Mouse (Mus musculus): ENCODE results near the gene Slc51a. TPM values are rescaled to one million over a fixed set of nuclear protein-coding genes. Genes with fewer than 3 reads are reported as not detected.

The Slc51a gene
- 0.08 and 0.21 TPM in 2 replicates for total RNA-seq (2012; rRNA removed)
- total RNA-seq (2014; rRNA removed) = not detected in 2 replicates
- polyA plus RNA-seq (2012; ENCODE audit: insufficient read length, low read depth) = 0.17 TPM in 1 of 2 replicates, not detected in the other

DNA sequence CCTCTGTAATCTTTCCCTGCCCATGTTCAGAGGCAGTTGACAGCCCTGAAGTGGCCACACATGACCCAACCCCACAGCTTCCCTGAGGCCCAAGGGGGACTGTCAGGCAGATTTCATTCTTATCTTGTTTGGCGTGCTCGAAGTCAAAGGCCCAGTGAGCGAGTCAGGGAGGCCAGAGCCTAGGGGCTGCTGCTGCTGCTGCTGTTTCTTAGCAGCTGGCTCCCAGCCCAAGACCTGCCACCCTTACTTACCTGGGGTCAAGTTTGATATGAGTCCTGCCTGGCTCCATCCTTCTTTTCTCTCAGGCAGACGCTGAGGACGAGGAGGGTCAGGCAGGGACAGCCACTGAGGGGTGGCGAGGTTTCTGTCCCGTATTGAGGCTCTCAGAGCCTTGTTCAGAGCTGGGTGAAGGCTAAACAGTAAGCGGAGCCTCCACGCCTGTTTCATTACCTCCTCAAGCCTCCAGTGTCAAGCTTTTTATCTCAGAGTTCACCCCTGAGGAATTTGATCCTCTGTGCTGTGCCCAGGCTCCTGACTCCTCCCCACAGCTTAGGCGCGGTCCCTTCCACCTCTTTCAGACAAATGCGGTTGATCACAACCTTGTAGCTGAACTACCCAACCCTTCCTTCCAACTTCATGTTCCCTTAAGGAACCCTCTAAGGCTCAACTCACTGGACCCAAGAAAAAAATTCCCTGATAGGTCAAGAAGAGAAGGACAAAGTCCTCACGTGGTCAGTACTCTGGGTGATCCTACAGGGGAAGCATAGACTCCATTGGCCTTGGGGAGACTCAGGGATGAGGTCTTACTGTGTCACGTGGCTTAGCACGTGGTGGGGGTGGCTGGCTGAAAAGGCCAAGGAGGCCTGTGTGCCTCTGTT lies at the start of gene Slc51a:
TSS of gene Slc51a (minus strand) at position 646 of the 878 bp plus-strand sequence.
- Histone ChIP-seq H3K36me3 (replicated peaks in 1 of 2; ENCODE audit: control insufficient read depth in 1 of 2, insufficient read depth in 1 of 2, low read length in 1 of 2) (no peaks in the 10 kb centered on the region), H3K9ac (ENCODE audit: insufficient read depth, low read depth) (no peak within 1 kb of the TSS), H3K79me2 (replicated peaks; ENCODE audit: control insufficient read depth, extremely low read depth, insufficient read depth, poor library complexity, severe bottlenecking) (no peaks in the 10 kb centered on the region), H3K4me3 (replicated peaks in 1 of 3; ENCODE audit: low read depth in 2 of 3, low read length in 2 of 3, poor library complexity in 1 of 3) (no peak within 1 kb of the TSS), H3K27ac (ENCODE audit: insufficient read depth, low read depth) (no peak within 1 kb of the TSS), H3K4me1 (ENCODE audit: control insufficient read depth in 1 of 2, insufficient read depth in 2 of 2) (peaks cover 0 to 10% of the 10 kb centered on the region in 2 experiments; a peak in 2 of 4 replicates), H3K4me2 (ENCODE audit: insufficient read depth, low read depth, poor library complexity, severe bottlenecking) (no peak within 1 kb of the TSS), H3K9me3 (replicated peaks; ENCODE audit: low read length) (no peaks in the 10 kb centered on the region), H3K27me3 (replicated peaks) (peaks cover 4% of the 10 kb centered on the region)
- dilution Hi-C loops (cut with MboI; ENCODE audit: extremely low pct_ligation_motif_present, extremely low pct_unique_long_range_greater_than_20kb, low sequenced_read_pairs) = no loop called here
- DNase-seq (ENCODE audit: extremely low read depth) = no peak
- in situ Hi-C loops (cut with MboI; ENCODE audit: low pct_ligation_motif_present, low pct_unique_long_range_greater_than_20kb, low sequenced_read_pairs) = no loop called here
- TF ChIP-seq RAD21 (IDR thresholded peaks at IDR 0.05; ENCODE audit: low read depth, low read length) (no peak), JUND (conservative IDR thresholded peaks at IDR 0.05; ENCODE audit: low read depth, low read length) (no peak), ELF1 (IDR thresholded peaks at IDR 0.05; ENCODE audit: low read depth, low read length) (no peak), EP300 (IDR thresholded peaks at IDR 0.05; ENCODE audit: low read length) (no peak), KAT2A (IDR thresholded peaks at IDR 0.05; ENCODE audit: insufficient replicate concordance, low read length) (no peak), MAZ (IDR thresholded peaks at IDR 0.05; ENCODE audit: low read depth, low read length) (no peak), POLR2A (IDR thresholded peaks at IDR 0.05; ENCODE audit: low read depth, low read length) (no peak), CTCF (conservative IDR thresholded peaks at IDR 0.05 in 1 of 2, IDR thresholded peaks at IDR 0.05 in 1 of 2; ENCODE audit: low read depth in 2 of 2, low read length in 2 of 2) (no peak), MYC (IDR thresholded peaks at IDR 0.05; ENCODE audit: low read depth, low read length) (no peak), RCOR1 (conservative IDR thresholded peaks at IDR 0.05; ENCODE audit: low read depth, low read length) (no peak), TCF12 (IDR thresholded peaks at IDR 0.05; ENCODE audit: low read depth, low read length) (no peak), UBTF (IDR thresholded peaks at IDR 0.05; ENCODE audit: low read depth, low read length) (no peak), BHLHE40 (IDR thresholded peaks at IDR 0.05; ENCODE audit: low read depth, low read length) (no peak), CHD1 (IDR thresholded peaks at IDR 0.05; ENCODE audit: low read depth, low read length) (no peak), IRF4 (IDR thresholded peaks at IDR 0.05; ENCODE audit: low read depth, low read length) (no peak), NELFE (IDR thresholded peaks at IDR 0.05; ENCODE audit: low read depth, low read length) (no peak)

DNA sequence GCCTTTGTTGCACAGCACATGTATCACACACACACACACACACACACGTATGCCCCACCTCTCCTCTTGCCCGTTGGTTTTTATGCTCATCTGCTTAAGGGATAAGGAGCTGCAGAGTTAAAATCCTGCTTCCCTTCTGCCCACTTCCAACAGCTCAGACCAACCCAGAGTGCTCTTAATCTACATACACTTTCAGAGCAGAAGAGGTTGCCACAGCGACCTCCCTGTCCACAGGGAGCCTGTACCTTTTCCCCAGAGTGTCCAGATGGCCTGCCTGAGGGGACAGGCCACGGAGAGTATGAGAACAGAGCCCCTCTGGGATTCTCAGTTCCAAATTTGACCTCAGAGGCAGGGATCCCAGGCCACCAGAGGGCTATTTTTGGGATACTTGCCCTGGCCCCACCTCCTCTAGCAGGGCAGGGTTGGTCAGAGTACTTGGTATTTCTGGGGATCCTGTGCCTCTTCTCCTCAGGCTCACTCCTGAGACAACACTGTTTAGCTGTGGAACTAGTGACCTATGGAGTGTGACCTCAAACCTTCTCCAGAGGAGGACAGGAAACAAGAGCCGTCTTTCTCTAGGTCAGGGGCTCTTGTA lies 47.6 kb upstream of the Slc51a start:
- H3K4me2 ChIP-seq (ENCODE audit: insufficient read depth, low read depth, poor library complexity, severe bottlenecking) = no peak overlapping the region
- in situ Hi-C loops (cut with MboI; ENCODE audit: low pct_ligation_motif_present, low pct_unique_long_range_greater_than_20kb, low sequenced_read_pairs) (no loop called here), dilution Hi-C loops (cut with MboI; ENCODE audit: extremely low pct_ligation_motif_present, extremely low pct_unique_long_range_greater_than_20kb, low sequenced_read_pairs) (no loop called here)
- no peaks in the 10 kb centered on the region for H3K79me2 ChIP-seq (replicated peaks; ENCODE audit: control insufficient read depth, extremely low read depth, insufficient read depth, poor library complexity, severe bottlenecking)
- TF ChIP-seq CTCF (conservative IDR thresholded peaks at IDR 0.05 in 1 of 2, IDR thresholded peaks at IDR 0.05 in 1 of 2; ENCODE audit: low read depth in 2 of 2, low read length in 2 of 2) = no peak
- no peak for TF ChIP-seq GABPA (IDR thresholded peaks at IDR 0.05; ENCODE audit: insufficient replicate concordance, low read depth, low read length)
- no peak for TF ChIP-seq EP300 (IDR thresholded peaks at IDR 0.05; ENCODE audit: low read length)
- TF ChIP-seq MEF2A (IDR thresholded peaks at IDR 0.05; ENCODE audit: borderline replicate concordance, low read depth, low read length) = no peak; the same call in 1 of the 2 replicates
- TF ChIP-seq E2F4 (IDR thresholded peaks at IDR 0.05; ENCODE audit: insufficient replicate concordance, low read depth, low read length) = no peak
- TF ChIP-seq RAD21 (IDR thresholded peaks at IDR 0.05; ENCODE audit: low read depth, low read length) = no peak
- TF ChIP-seq MAZ (IDR thresholded peaks at IDR 0.05; ENCODE audit: low read depth, low read length) = no peak
- no peak overlapping the region for H3K4me3 ChIP-seq (replicated peaks in 1 of 3; ENCODE audit: low read depth in 2 of 3, low read length in 2 of 3, poor library complexity in 1 of 3)
- H3K27ac ChIP-seq (ENCODE audit: insufficient read depth, low read depth) = no peak overlapping the region
- DNase-seq (ENCODE audit: extremely low read depth) = no peak
- no peaks in the 10 kb centered on the region for H3K36me3 ChIP-seq (replicated peaks in 1 of 2; ENCODE audit: control insufficient read depth in 1 of 2, insufficient read depth in 1 of 2, low read length in 1 of 2)
- no peak overlapping the region for H3K9ac ChIP-seq (ENCODE audit: insufficient read depth, low read depth)
- peaks cover 6% of the 10 kb centered on the region for H3K9me3 ChIP-seq (replicated peaks; ENCODE audit: low read length)
- no peaks in the 10 kb centered on the region for H3K27me3 ChIP-seq (replicated peaks)
- H3K4me1 ChIP-seq (ENCODE audit: control insufficient read depth in 1 of 2, insufficient read depth in 2 of 2) = peaks cover 3 to 33% of the 10 kb centered on the region in 2 experiments; a peak in 3 of 4 replicates
